Mouse (Mus musculus) MEL (cell line): ENCODE results near the gene Pofut1. TPM values are rescaled to one million over a fixed set of nuclear protein-coding genes. Genes with fewer than 3 reads are reported as not detected.

ENCODE experiments used
- DNase-seq: peaks from one replicate; pipeline ENCODE4 v3.0.0; 2011; ENCODE audit warnings: low read depth, low spot score
- H3K27ac ChIP-seq: 2 replicates; pipeline ENCODE4 v1.5.1; 2012; ENCODE audit warnings: low read depth, mild to moderate bottlenecking, control low read depth, low read length, moderate library complexity; ENCODE audit not compliant: control insufficient read depth
- H3K27me3 ChIP-seq, 2 experiments: fragments of 150-350 bp in 1 of 2; sonication (generic) in 1 of 2; 2 replicates each; pipeline ENCODE4 v1.6.1; 2012; ENCODE audit warnings: low read length in 2 of 2, mild to moderate bottlenecking in 2 of 2, improper control_type of control experiment in 1 of 2, moderate library complexity in 1 of 2; ENCODE audit not compliant: insufficient read depth in 2 of 2, control insufficient read depth in 1 of 2
- H3K36me3 ChIP-seq, 2 experiments: 2 replicates each; pipeline ENCODE4 v1.6.1; 2012 to 2014; ENCODE audit warnings: low read length in 2 of 2, improper control_type of control experiment in 1 of 2, inconsistent platforms in 1 of 2, mild to moderate bottlenecking in 1 of 2; ENCODE audit not compliant: insufficient read depth in 2 of 2, control insufficient read depth in 1 of 2
- H3K4me1 ChIP-seq, 2 experiments: fragments of 150-350 bp in 1 of 2; sonication (generic) in 1 of 2; 2 replicates each; pipeline ENCODE4 v1.6.1; 2012; ENCODE audit warnings: low read length in 2 of 2, improper control_type of control experiment in 1 of 2, mild to moderate bottlenecking in 1 of 2; ENCODE audit not compliant: insufficient read depth in 2 of 2, control insufficient read depth in 1 of 2
- H3K4me3 ChIP-seq, 2 experiments: fragments of 150-350 bp in 1 of 2; sonication (generic) in 1 of 2; 2 replicates each; pipeline ENCODE4 v1.5.1; 2012; ENCODE audit warnings: low read depth in 2 of 2, low read length in 2 of 2, mild to moderate bottlenecking in 2 of 2, moderate library complexity in 2 of 2, control low read depth in 1 of 2, improper control_type of control experiment in 1 of 2; ENCODE audit not compliant: control insufficient read depth in 1 of 2, insufficient read depth in 1 of 2
- H3K79me2 ChIP-seq: 2 replicates; pipeline ENCODE4 v1.6.1; 2012; ENCODE audit warnings: mild to moderate bottlenecking, low read length, moderate library complexity; ENCODE audit not compliant: control insufficient read depth, poor library complexity, insufficient read depth
- H3K9ac ChIP-seq: 2 replicates; pipeline ENCODE4 v1.6.1; 2012; ENCODE audit warnings: low read depth, mild to moderate bottlenecking, control low read depth, low read length, moderate library complexity; ENCODE audit not compliant: control insufficient read depth, poor library complexity, severe bottlenecking
- H3K9me3 ChIP-seq: fragments of 150-350 bp; sonication (generic); replicated peaks from 2 replicates; pipeline ENCODE4 v1.6.1; 2012; ENCODE audit warnings: mild to moderate bottlenecking, low read length, improper control_type of control experiment, moderate library complexity; ENCODE audit not compliant: insufficient read depth
- BHLHE40 ChIP-seq: IDR thresholded peaks from 2 replicates; pipeline ENCODE4 v1.6.1; 2012; ENCODE audit warnings: low read depth, mild to moderate bottlenecking, inconsistent platforms, low read length, improper control_type of control experiment, borderline replicate concordance
- CHD1 ChIP-seq: IDR thresholded peaks from 2 replicates; pipeline ENCODE4 v1.6.1; 2012; ENCODE audit warnings: low read depth, mild to moderate bottlenecking, inconsistent platforms, low read length, improper control_type of control experiment
- CTCF ChIP-seq, 3 experiments: IDR thresholded peaks in 2 of 3; conservative IDR thresholded peaks in 1 of 3; 2 replicates each; pipeline ENCODE4 v1.5.1; 2011 to 2012; ENCODE audit warnings: low read length in 3 of 3, low read depth in 2 of 3, mild to moderate bottlenecking in 2 of 3, improper control_type of control experiment in 1 of 3, inconsistent platforms in 1 of 3, mixed read lengths in 1 of 3, moderate library complexity in 1 of 3; ENCODE audit not compliant: control insufficient read depth in 1 of 3, insufficient read depth in 1 of 3, poor library complexity in 1 of 3, severe bottlenecking in 1 of 3
- E2F4 ChIP-seq: IDR thresholded peaks from 2 replicates; pipeline ENCODE4 v1.6.1; 2011; ENCODE audit warnings: low read depth, low read length, improper control_type of control experiment, borderline replicate concordance
- ELF1 ChIP-seq: IDR thresholded peaks from 2 replicates; pipeline ENCODE4 v1.6.1; 2014; ENCODE audit warnings: low read depth, mild to moderate bottlenecking, inconsistent platforms, low read length, improper control_type of control experiment, moderate library complexity
- ETS1 ChIP-seq: IDR thresholded peaks from 2 replicates; pipeline ENCODE4 v1.6.1; 2012; ENCODE audit warnings: low read depth, mild to moderate bottlenecking, inconsistent platforms, low read length, improper control_type of control experiment, moderate library complexity
- GABPA ChIP-seq: IDR thresholded peaks from 2 replicates; pipeline ENCODE4 v1.6.1; 2012; ENCODE audit warnings: low read depth, mild to moderate bottlenecking, inconsistent platforms, low read length, improper control_type of control experiment, moderate library complexity
- GATA1 ChIP-seq: IDR thresholded peaks from 2 replicates; pipeline ENCODE4 v1.6.1; 2011; ENCODE audit warnings: low read depth, low read length, improper control_type of control experiment
- MAX ChIP-seq: IDR thresholded peaks from 2 replicates; pipeline ENCODE4 v1.6.1; 2011; ENCODE audit warnings: low read length, improper control_type of control experiment
- MXI1 ChIP-seq: IDR thresholded peaks from 2 replicates; pipeline ENCODE4 v1.6.1; 2011; ENCODE audit warnings: mild to moderate bottlenecking, low read depth, low read length, improper control_type of control experiment
- MYC ChIP-seq: IDR thresholded peaks from 2 replicates; pipeline ENCODE4 v1.6.1; 2011; ENCODE audit warnings: low read depth, mild to moderate bottlenecking, low read length, improper control_type of control experiment, moderate library complexity
- NELFE ChIP-seq: IDR thresholded peaks from 2 replicates; pipeline ENCODE4 v1.6.1; 2011; ENCODE audit warnings: low read depth, low read length, improper control_type of control experiment
- POLR2A ChIP-seq, 2 experiments: IDR thresholded peaks; 2 replicates each; pipeline ENCODE4 v1.6.1; 2011 to 2012; ENCODE audit warnings: low read length in 2 of 2, mild to moderate bottlenecking in 2 of 2, control low read depth in 1 of 2, improper control_type of control experiment in 1 of 2, low read depth in 1 of 2, moderate library complexity in 1 of 2; ENCODE audit not compliant: control insufficient read depth in 1 of 2, insufficient read depth in 1 of 2, poor library complexity in 1 of 2
- SIN3A ChIP-seq: IDR thresholded peaks from 2 replicates; pipeline ENCODE4 v1.6.1; 2012; ENCODE audit warnings: low read length, improper control_type of control experiment, inconsistent platforms
- SMC3 ChIP-seq: IDR thresholded peaks from 2 replicates; pipeline ENCODE4 v1.6.1; 2011; ENCODE audit warnings: low read depth, low read length, improper control_type of control experiment
- TBP ChIP-seq: IDR thresholded peaks from 2 replicates; pipeline ENCODE4 v1.8.0; 2011; ENCODE audit warnings: low read depth, low read length, improper control_type of control experiment
- USF1 ChIP-seq: IDR thresholded peaks from 2 replicates; pipeline ENCODE4 v1.6.1; 2014; ENCODE audit warnings: low read depth, mild to moderate bottlenecking, inconsistent platforms, low read length, improper control_type of control experiment, moderate library complexity
- USF2 ChIP-seq, 2 experiments: IDR thresholded peaks; 2 replicates each; pipeline ENCODE4 v1.6.1; 2011 to 2012; ENCODE audit warnings: improper control_type of control experiment in 2 of 2, low read length in 2 of 2, borderline replicate concordance in 1 of 2, inconsistent platforms in 1 of 2, low read depth in 1 of 2, mild to moderate bottlenecking in 1 of 2; ENCODE audit not compliant: insufficient read depth in 1 of 2
- ZKSCAN1 ChIP-seq: IDR thresholded peaks from 2 replicates; pipeline ENCODE4 v1.6.1; 2012; ENCODE audit warnings: low read depth, mild to moderate bottlenecking, inconsistent platforms, low read length, improper control_type of control experiment, moderate library complexity
- polyA plus RNA-seq, 2 experiments: library from polyadenylated mRNA; stranded (reverse) in 1 of 2; unstranded in 1 of 2; fragments of >175 nt in 1 of 2; fragments of >200 nt in 1 of 2; gene quantifications; 2 replicates each; pipeline versions ENCODE4 v1.2.1 to v1.2.4; 2012; ENCODE audit warnings: low replicate concordance in 2 of 2, low read depth in 1 of 2; ENCODE audit not compliant: insufficient read length in 2 of 2, insufficient read depth in 1 of 2, missing spikeins in 1 of 2
- total RNA-seq: library from RNA; depleted of rRNA; stranded (reverse); fragments of 300-350 nt; gene quantifications from 2 replicates; pipeline ENCODE4 v1.2.3, GENCODE M21; 2012

Gene Pofut1
- total and polyA plus RNA-seq, 3 experiments = 20.2 to 28.7 TPM; not detected in 1

DNA sequence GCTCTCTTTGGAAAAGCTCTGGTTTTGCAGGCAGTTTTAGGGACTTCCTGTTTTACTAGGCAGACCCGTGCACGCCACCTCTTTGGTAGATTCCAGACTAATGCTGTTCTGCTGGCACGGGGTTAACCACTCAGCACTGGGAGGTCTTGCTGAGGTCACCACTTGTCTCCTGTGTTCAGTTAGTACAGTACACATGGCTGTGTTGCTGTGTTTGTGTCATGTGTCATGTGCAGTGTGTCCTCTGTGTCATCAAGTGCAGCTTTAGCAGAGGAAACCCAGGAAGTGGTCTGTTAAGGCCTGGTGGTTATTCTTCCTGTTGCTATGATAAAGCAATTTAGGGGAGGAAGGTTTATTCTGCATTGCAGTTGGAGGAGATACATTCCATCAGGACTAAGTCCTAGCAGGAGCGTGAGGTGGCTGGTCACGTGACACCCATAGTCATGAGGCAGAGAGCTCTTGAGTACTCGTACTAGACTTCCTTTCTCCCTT lies 26.5 kb upstream of the Pofut1 start:
- no peaks in the 10 kb centered on the region for H3K79me2 ChIP-seq
- peaks cover 0 to 15% of the 10 kb centered on the region in 2 experiments; a peak in 2 of 4 replicates for H3K36me3 ChIP-seq
- peak overlapping the region; percentile 72 for H3K27ac ChIP-seq
- H3K27me3 ChIP-seq = no peaks in the 10 kb centered on the region
- no peak for TF ChIP-seq SMC3
- TF ChIP-seq GATA1 = no peak
- TF ChIP-seq USF2 (IDR thresholded peaks at IDR 0.05; ENCODE audit: borderline replicate concordance in 1 of 2, insufficient read depth in 1 of 2, low read depth in 1 of 2, low read length in 2 of 2) = peak; percentile 58 to 82
- no peak for TF ChIP-seq ZKSCAN1
- TF ChIP-seq MYC = peak; percentile 64; the same call in 1 of the 2 replicates
- 0 out of 2 replicates have a peak, but pooled peaks have one; percentile 34 for TF ChIP-seq TBP
- peak; percentile 62; the same call in 1 of the 2 replicates for TF ChIP-seq BHLHE40
- TF ChIP-seq SIN3A = peak; percentile 67; the same call in 1 of the 2 replicates
- peak; percentile 69 for TF ChIP-seq MXI1
- peak; percentile 14; the same call in 1 of the 2 replicates for TF ChIP-seq ETS1
- no peak for TF ChIP-seq CTCF (IDR thresholded peaks at IDR 0.05 in 2 of 3, conservative IDR thresholded peaks at IDR 0.05 in 1 of 3; ENCODE audit: control insufficient read depth in 1 of 3, insufficient read depth in 1 of 3, low read depth in 2 of 3, low read length in 3 of 3, poor library complexity in 1 of 3, severe bottlenecking in 1 of 3)
- TF ChIP-seq CHD1 = no peak
- no peak for TF ChIP-seq E2F4
- TF ChIP-seq POLR2A (IDR thresholded peaks at IDR 0.05; ENCODE audit: control insufficient read depth in 1 of 2, insufficient read depth in 1 of 2, low read depth in 1 of 2, low read length in 2 of 2, poor library complexity in 1 of 2) = peak; percentile 24 to 51; a peak in 2 of 4 replicates
- TF ChIP-seq MAX = peak; percentile 78
- peak; percentile 61; the same call in 1 of the 2 replicates for TF ChIP-seq ELF1
- peak; percentile 27; the same call in 1 of the 2 replicates for TF ChIP-seq NELFE
- TF ChIP-seq USF1 = peak; percentile 96
- no peak overlapping the region for H3K4me3 ChIP-seq
- H3K9ac ChIP-seq = peak overlapping the region; percentile 27; the same call in 1 of the 2 replicates
- peak; percentile 77 for DNase-seq
- peaks cover 4 to 21% of the 10 kb centered on the region in 2 experiments for H3K4me1 ChIP-seq
- H3K9me3 ChIP-seq = no peaks in the 10 kb centered on the region

DNA sequence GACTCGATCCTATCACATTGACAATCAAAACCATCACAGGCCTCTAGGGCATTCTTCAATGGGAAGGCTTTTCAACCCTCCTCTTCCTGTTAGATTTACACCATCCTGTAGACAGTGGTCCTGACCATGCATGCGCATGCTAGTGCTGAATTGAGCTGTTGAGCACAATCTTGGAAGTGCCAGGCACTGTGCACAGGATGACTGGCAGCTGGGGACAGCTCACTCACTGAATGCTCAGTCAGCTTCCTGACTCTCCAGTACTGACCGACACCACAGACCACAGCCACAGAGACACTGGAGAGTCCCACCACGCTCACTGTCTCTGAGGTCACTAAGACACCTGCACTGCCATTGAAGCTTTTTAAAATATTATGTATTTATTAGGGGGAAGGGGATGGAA lies 25.9 kb upstream of the Pofut1 start:
- TF ChIP-seq GATA1 = 0 out of 2 replicates have a peak, but pooled peaks have one; percentile 2
- TF ChIP-seq GABPA = no peak
- TF ChIP-seq, all 39 proteins: peak for 1
- no peak for DNase-seq
- no peaks in the 10 kb centered on the region for H3K79me2 ChIP-seq
- H3K4me1 ChIP-seq = peaks cover 4 to 24% of the 10 kb centered on the region in 2 experiments
- no peaks in the 10 kb centered on the region for H3K27me3 ChIP-seq
- H3K4me3 ChIP-seq = no peak overlapping the region
- peak overlapping the region; percentile 72 for H3K27ac ChIP-seq
- H3K9ac ChIP-seq = peak overlapping the region; percentile 27
- no peaks in the 10 kb centered on the region for H3K9me3 ChIP-seq
- H3K36me3 ChIP-seq = peaks cover 0 to 15% of the 10 kb centered on the region in 2 experiments; a peak in 2 of 4 replicates
